Mouse (Mus musculus): ENCODE results near the gene Socs1. TPM values are rescaled to one million over a fixed set of nuclear protein-coding genes. Genes with fewer than 3 reads are reported as not detected.

Socs1 gene
- polyA plus RNA-seq, 2 experiments = 13.8 to 16.6 TPM

- H3K9ac ChIP-seq (ENCODE audit: low read depth, low read length, severe bottlenecking) = no peak overlapping the region
- H3K4me2 ChIP-seq (replicated peaks; ENCODE audit: low read depth, low read length, severe bottlenecking) = no peak overlapping the region
- H3K27me3 ChIP-seq (ENCODE audit: control insufficient read depth, insufficient read depth, low read length) = no peaks in the 10 kb centered on the region
- H3K4me1 ChIP-seq (ENCODE audit: control insufficient read depth, insufficient read depth, low read length) = peaks cover 19% of the 10 kb centered on the region
- no peaks in the 10 kb centered on the region for H3K9me3 ChIP-seq (ENCODE audit: control insufficient read depth, low read length)
- peak; percentile 66; the same call in 1 of the 2 replicates for ATAC-seq (ENCODE audit: low FRiP score, low read depth)
- H3K4me3 ChIP-seq (replicated peaks; ENCODE audit: low read length) = no peak overlapping the region
- WGBS = 46% methylated on average over 4 of the region's 4 CpGs
- no peaks in the 10 kb centered on the region for H3K36me3 ChIP-seq (ENCODE audit: control insufficient read depth, insufficient read depth, low read length)
- H3K27ac ChIP-seq (replicated peaks; ENCODE audit: low read depth, low read length) = no peak overlapping the region
- DNase-seq (ENCODE audit: low spot score) = no peak
- TF ChIP-seq POLR2A (IDR thresholded peaks at IDR 0.05; ENCODE audit: borderline replicate concordance, extremely low read depth, insufficient read depth, insufficient read length) = no peak
These were observed 40.5 kb upstream of the Socs1 start for GRCm38 (mm10) chr16:10825840-10826239.

- no peak overlapping the region for H3K9ac ChIP-seq (ENCODE audit: low read depth, low read length, severe bottlenecking)
- no peak overlapping the region for H3K27ac ChIP-seq (replicated peaks; ENCODE audit: low read depth, low read length)
- WGBS = 77% methylated on average over 1 of the region's 1 CpGs
- TF ChIP-seq POLR2A (IDR thresholded peaks at IDR 0.05; ENCODE audit: borderline replicate concordance, extremely low read depth, insufficient read depth, insufficient read length) = no peak
- ATAC-seq (ENCODE audit: low FRiP score, low read depth) (no peak), DNase-seq (ENCODE audit: low spot score) (no peak)
- no peak overlapping the region for H3K4me2 ChIP-seq (replicated peaks; ENCODE audit: low read depth, low read length, severe bottlenecking)
- no peaks in the 10 kb centered on the region for H3K36me3 ChIP-seq (ENCODE audit: control insufficient read depth, insufficient read depth, low read length)
- no peaks in the 10 kb centered on the region for H3K9me3 ChIP-seq (ENCODE audit: control insufficient read depth, low read length)
- no peak overlapping the region for H3K4me3 ChIP-seq (replicated peaks; ENCODE audit: low read length)
- H3K27me3 ChIP-seq (ENCODE audit: control insufficient read depth, insufficient read depth, low read length) = no peaks in the 10 kb centered on the region
- H3K4me1 ChIP-seq (ENCODE audit: control insufficient read depth, insufficient read depth, low read length) = peaks cover 19% of the 10 kb centered on the region
These were observed 39.2 kb upstream of the Socs1 start for GRCm38 (mm10) chr16:10824536-10824935.

GRCm38 (mm10) chr16:10821387-10821786 lies 36.1 kb upstream of the Socs1 start:
- Histone ChIP-seq H3K4me1 (ENCODE audit: control insufficient read depth, insufficient read depth, low read length) (peaks cover 17% of the 10 kb centered on the region), H3K4me2 (replicated peaks; ENCODE audit: low read depth, low read length, severe bottlenecking) (no peak overlapping the region), H3K9me3 (ENCODE audit: control insufficient read depth, low read length) (no peaks in the 10 kb centered on the region), H3K4me3 (replicated peaks; ENCODE audit: low read length) (no peak overlapping the region), H3K9ac (ENCODE audit: low read depth, low read length, severe bottlenecking) (peak overlapping the region; percentile 25; the same call in 1 of the 2 replicates), H3K36me3 (ENCODE audit: control insufficient read depth, insufficient read depth, low read length) (no peaks in the 10 kb centered on the region), H3K27me3 (ENCODE audit: control insufficient read depth, insufficient read depth, low read length) (no peaks in the 10 kb centered on the region), H3K27ac (replicated peaks; ENCODE audit: low read depth, low read length) (no peak overlapping the region)
- WGBS = 40% methylated on average over 4 of the region's 4 CpGs
- TF ChIP-seq POLR2A (IDR thresholded peaks at IDR 0.05; ENCODE audit: borderline replicate concordance, extremely low read depth, insufficient read depth, insufficient read length) = no peak
- ATAC-seq (ENCODE audit: low FRiP score, low read depth) (no peak), DNase-seq (ENCODE audit: low spot score) (no peak)

DNA sequence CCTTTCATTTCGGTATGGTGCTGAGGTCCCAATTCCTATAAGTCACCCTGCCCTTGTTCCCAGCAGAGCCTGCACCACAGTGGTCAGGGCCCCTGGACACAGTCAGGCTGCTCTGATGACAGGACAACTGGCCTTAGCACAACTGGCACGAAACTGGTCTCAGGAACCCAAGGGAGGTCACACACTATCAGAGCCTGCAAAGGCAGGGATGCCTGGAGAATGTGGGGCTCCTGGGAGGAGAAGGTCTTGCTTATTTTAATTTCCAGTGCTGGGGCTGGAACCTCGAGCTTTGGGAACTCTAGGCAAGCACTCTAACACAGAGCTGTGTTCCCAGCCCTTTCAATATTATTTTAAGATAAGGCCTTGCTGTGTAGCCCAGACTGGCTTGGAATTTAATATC lies 34.6 kb upstream of the Socs1 start:
- H3K4me2 ChIP-seq (replicated peaks; ENCODE audit: low read depth, low read length, severe bottlenecking) = no peak overlapping the region
- H3K4me3 ChIP-seq (replicated peaks; ENCODE audit: low read length) = no peak overlapping the region
- TF ChIP-seq POLR2A (IDR thresholded peaks at IDR 0.05; ENCODE audit: borderline replicate concordance, extremely low read depth, insufficient read depth, insufficient read length) = no peak
- 65% methylated on average over 3 of the region's 3 CpGs for WGBS
- ATAC-seq (ENCODE audit: low FRiP score, low read depth) (no peak), DNase-seq (ENCODE audit: low spot score) (no peak)
- 0 out of 2 replicates have a peak, but pooled peaks cover 5% of the 10 kb centered on the region for H3K4me1 ChIP-seq (ENCODE audit: control insufficient read depth, insufficient read depth, low read length)
- no peaks in the 10 kb centered on the region for H3K27me3 ChIP-seq (ENCODE audit: control insufficient read depth, insufficient read depth, low read length)
- H3K9ac ChIP-seq (ENCODE audit: low read depth, low read length, severe bottlenecking) = no peak overlapping the region
- no peaks in the 10 kb centered on the region for H3K9me3 ChIP-seq (ENCODE audit: control insufficient read depth, low read length)
- H3K27ac ChIP-seq (replicated peaks; ENCODE audit: low read depth, low read length) = no peak overlapping the region
- no peaks in the 10 kb centered on the region for H3K36me3 ChIP-seq (ENCODE audit: control insufficient read depth, insufficient read depth, low read length)

DNA sequence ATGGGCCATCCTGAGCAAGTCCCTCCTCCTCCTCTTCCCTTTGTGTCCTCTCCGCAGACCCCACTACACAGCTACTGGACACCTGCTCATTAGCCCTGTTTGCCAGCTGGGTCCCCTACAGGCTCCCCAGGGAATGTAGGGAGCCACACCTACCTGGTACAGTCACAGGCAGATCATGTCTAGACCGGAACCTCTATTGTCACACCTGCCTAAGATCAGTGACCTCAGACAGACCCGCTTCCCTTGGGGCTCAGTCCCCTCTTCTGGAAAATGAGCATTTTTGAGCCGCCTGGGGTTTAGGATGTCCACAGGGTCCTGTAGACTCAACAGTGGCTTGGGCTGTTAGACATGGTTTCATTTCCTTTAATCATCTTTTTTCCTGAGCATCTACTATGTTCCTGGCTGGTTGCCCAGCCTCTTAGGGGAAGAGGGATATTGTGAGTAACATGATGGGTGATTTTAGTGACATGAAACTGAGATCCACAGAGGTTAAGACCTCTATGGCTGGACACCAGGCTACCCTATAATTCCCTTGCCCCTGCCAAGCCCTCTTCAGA lies 33.3 kb upstream of the Socs1 start:
- no peak for DNase-seq (ENCODE audit: low spot score)
- TF ChIP-seq POLR2A (IDR thresholded peaks at IDR 0.05; ENCODE audit: borderline replicate concordance, extremely low read depth, insufficient read depth, insufficient read length) = no peak
- no peak for ATAC-seq (ENCODE audit: low FRiP score, low read depth)

More for the DNA sequence above, 33.3 kb upstream of the Socs1 start:
- 80% methylated on average over 4 of the region's 4 CpGs for WGBS
- no peak overlapping the region for H3K27ac ChIP-seq (replicated peaks; ENCODE audit: low read depth, low read length)
- H3K4me1 ChIP-seq (ENCODE audit: control insufficient read depth, insufficient read depth, low read length) = 0 out of 2 replicates have a peak, but pooled peaks cover 4% of the 10 kb centered on the region
- no peaks in the 10 kb centered on the region for H3K9me3 ChIP-seq (ENCODE audit: control insufficient read depth, low read length)
- no peak overlapping the region for H3K4me3 ChIP-seq (replicated peaks; ENCODE audit: low read length)
- H3K9ac ChIP-seq (ENCODE audit: low read depth, low read length, severe bottlenecking) = no peak overlapping the region
- no peak overlapping the region for H3K4me2 ChIP-seq (replicated peaks; ENCODE audit: low read depth, low read length, severe bottlenecking)
- H3K27me3 ChIP-seq (ENCODE audit: control insufficient read depth, insufficient read depth, low read length) = no peaks in the 10 kb centered on the region
- H3K36me3 ChIP-seq (ENCODE audit: control insufficient read depth, insufficient read depth, low read length) = no peaks in the 10 kb centered on the region
